In genomic region chr17:46552841-46553423, GRCm38 (mm10) we compare ENCODE assay signal across 8 mouse cellular contexts. TPM values are rescaled to one million over a fixed set of nuclear protein-coding genes. Genes with fewer than 3 reads are reported as not detected.
DNase-seq lines count a peak whose midpoint lies in the region; ATAC-seq and TF ChIP-seq lines count a peak whose summit lies in the region.

No protein-coding gene starts in this region.

- peak overlapping the region; percentile 95 for H3K4me2 ChIP-seq in forebrain, embryonic 14.5 days (ENCODE audit: low read length)
- H3K4me2 ChIP-seq in liver, embryonic 15.5 days, result peak overlapping the region; percentile 98
- peak overlapping the region; percentile 94 for H3K4me2 ChIP-seq in neural tube, embryonic 13.5 days

- H3K36me3 ChIP-seq in ES-Bruce4 (ENCODE audit: control insufficient read depth, insufficient read depth, low read length, poor library complexity, severe bottlenecking), result 0 out of 2 replicates have a peak, but pooled peaks cover 4% of the 10 kb centered on the region
- peaks cover 44% of the 10 kb centered on the region for H3K36me3 ChIP-seq in forebrain, embryonic 14.5 days (ENCODE audit: control insufficient read depth, insufficient read depth, low read length)
- H3K36me3 ChIP-seq in liver, embryonic 15.5 days (replicated peaks), result peaks cover 39% of the 10 kb centered on the region
- peaks cover 43% of the 10 kb centered on the region for H3K36me3 ChIP-seq in neural tube, embryonic 13.5 days

- DNase-seq in cerebellum, adult 11-12 months, result peak; percentile 91
- peak; percentile 98 for DNase-seq in forebrain, embryonic 14.5 days (ENCODE audit: low spot score)
- DNase-seq in heart, postnatal 10 days, result peak; percentile 96
- DNase-seq in kidney, postnatal 4 days, result peak; percentile 92 to 95
- peak; percentile 93 for DNase-seq in testis, postnatal 10 days (ENCODE audit: low spot score)

- intact Hi-C loops in heart, postnatal 10 days (cut with DNase I), result loop anchor here (10.0 kb wide), 1 partner anchor 152 kb away; the partner anchor contains the start of gene Ppp2r5d

- peaks cover 7% of the 10 kb centered on the region for H3K4me1 ChIP-seq in ES-Bruce4 (ENCODE audit: control insufficient read depth, insufficient read depth, low read length)
- H3K4me1 ChIP-seq in forebrain, embryonic 14.5 days (ENCODE audit: control insufficient read depth, insufficient read depth, low read length), result peaks cover 22% of the 10 kb centered on the region
- H3K4me1 ChIP-seq in liver, embryonic 15.5 days (replicated peaks), result peaks cover 48% of the 10 kb centered on the region
- H3K4me1 ChIP-seq in neural tube, embryonic 13.5 days (replicated peaks), result peaks cover 47% of the 10 kb centered on the region

- peak; percentile 12 for TF ChIP-seq POLR2A in ES-Bruce4 (IDR thresholded peaks at IDR 0.05; ENCODE audit: insufficient read depth, low read length)

- no peak overlapping the region for H3K27ac ChIP-seq in ES-Bruce4 (ENCODE audit: insufficient read depth, low read length)
- H3K27ac ChIP-seq in forebrain, embryonic 14.5 days (ENCODE audit: low read depth, low read length), result peak overlapping the region; percentile 61
- H3K27ac ChIP-seq in liver, embryonic 15.5 days (replicated peaks), result peak overlapping the region; percentile 48; the same call in 1 of the 2 replicates
- H3K27ac ChIP-seq in neural tube, embryonic 13.5 days (replicated peaks), result peak overlapping the region; percentile 70

- no peak for TF ChIP-seq CTCF in ES-Bruce4 (IDR thresholded peaks at IDR 0.05; ENCODE audit: low read depth, low read length)

- TF ChIP-seq EP300 in ES-Bruce4 (IDR thresholded peaks at IDR 0.05; ENCODE audit: insufficient read depth, low read depth, low read length), result no peak

- under 1% methylated on average over 24 of the region's 24 CpGs for WGBS in forebrain, embryonic 14.5 days
- 28% methylated on average over 24 of the region's 24 CpGs for WGBS in liver, embryonic 15.5 days (ENCODE audit: insufficient replicate concordance)
- WGBS in neural tube, embryonic 13.5 days, result under 1% methylated on average over 24 of the region's 24 CpGs

- no peaks in the 10 kb centered on the region for H3K9me3 ChIP-seq in ES-Bruce4 (replicated peaks; ENCODE audit: control insufficient read depth, insufficient read depth, low read length, poor library complexity, severe bottlenecking)
- H3K9me3 ChIP-seq in forebrain, embryonic 14.5 days (replicated peaks; ENCODE audit: control insufficient read depth, low read length), result no peaks in the 10 kb centered on the region
- no peaks in the 10 kb centered on the region for H3K9me3 ChIP-seq in liver, embryonic 15.5 days (replicated peaks)
- H3K9me3 ChIP-seq in neural tube, embryonic 13.5 days, result no peaks in the 10 kb centered on the region

- no peak overlapping the region for H3K9ac ChIP-seq in ES-Bruce4 (ENCODE audit: low read depth, poor library complexity, severe bottlenecking)
- H3K9ac ChIP-seq in forebrain, embryonic 14.5 days (ENCODE audit: low read length), result peak overlapping the region; percentile 44
- H3K9ac ChIP-seq in liver, embryonic 15.5 days, result no peak overlapping the region; the same call in 1 of the 2 replicates
- peak overlapping the region; percentile 61 for H3K9ac ChIP-seq in neural tube, embryonic 13.5 days

- H3K4me3 ChIP-seq in ES-Bruce4 (ENCODE audit: low read depth, low read length), result peak overlapping the region; percentile 46
- peak overlapping the region; percentile 29 for H3K4me3 ChIP-seq in forebrain, embryonic 14.5 days (ENCODE audit: low read depth, low read length)
- peak overlapping the region; percentile 30 for H3K4me3 ChIP-seq in liver, embryonic 15.5 days (replicated peaks)
- H3K4me3 ChIP-seq in neural tube, embryonic 13.5 days, result peak overlapping the region; percentile 98

- H3K27me3 ChIP-seq in ES-Bruce4 (ENCODE audit: control insufficient read depth, insufficient read depth, low read length, poor library complexity, severe bottlenecking), result no peaks in the 10 kb centered on the region
- no peaks in the 10 kb centered on the region for H3K27me3 ChIP-seq in forebrain, embryonic 14.5 days (replicated peaks; ENCODE audit: control insufficient read depth, insufficient read depth, low read length)
- H3K27me3 ChIP-seq in liver, embryonic 15.5 days, result peaks cover 1% of the 10 kb centered on the region; the same call in 1 of the 2 replicates
- H3K27me3 ChIP-seq in neural tube, embryonic 13.5 days, result peaks cover under 1% of the 10 kb centered on the region; the same call in 1 of the 2 replicates

- ATAC-seq in forebrain, embryonic 14.5 days, result peak; percentile 74
- ATAC-seq in liver, embryonic 15.5 days (ENCODE audit: insufficient read depth), result no peak
- ATAC-seq in neural tube, embryonic 13.5 days (ENCODE audit: low read depth), result peak; percentile 68

RNA-seq across cellular contexts. Expression of gene Srf, which starts 3.0 kb away (rescaled TPM):
- 40.5 and 42.0 TPM in 2 replicates for polyA plus RNA-seq in ES-Bruce4 (2011; ENCODE audit: insufficient read depth, insufficient read length, low read depth, missing spikeins)
- polyA plus RNA-seq in forebrain, embryonic 14.5 days (2014; fragmentation: Nextera tagmentation; extraction: Ambion mirVana), result 4.6 and 4.7 TPM in 2 replicates
- 100 to 1,000 TPM; 129 to 134 TPM for total RNA-seq in heart, postnatal 10 days (2021)
- polyA plus RNA-seq in liver, embryonic 15.5 days (2015; fragmentation: Nextera tagmentation; extraction: Ambion mirVana), result 2.2 and 3.1 TPM in 2 replicates
- 4.7 and 5.4 TPM in 2 replicates for polyA plus RNA-seq in neural tube, embryonic 13.5 days (2015; fragmentation: Nextera tagmentation; extraction: Ambion mirVana)

RNA-seq across cellular contexts. Expression of gene Cul9, which starts 6.7 kb away (rescaled TPM):
- polyA plus RNA-seq in ES-Bruce4 (2011; ENCODE audit: insufficient read depth, insufficient read length, low read depth, missing spikeins), result 4.4 and 6.2 TPM in 2 replicates
- 7.6 and 10.8 TPM in 2 replicates for polyA plus RNA-seq in forebrain, embryonic 14.5 days (2014; fragmentation: Nextera tagmentation; extraction: Ambion mirVana)
- total RNA-seq in heart, postnatal 10 days (2021), result 10 to 100 TPM; 13.8 to 18.8 TPM
- polyA plus RNA-seq in liver, embryonic 15.5 days (2015; fragmentation: Nextera tagmentation; extraction: Ambion mirVana), result 0.50 and 0.51 TPM in 2 replicates
- 16.4 and 17.0 TPM in 2 replicates for polyA plus RNA-seq in neural tube, embryonic 13.5 days (2015; fragmentation: Nextera tagmentation; extraction: Ambion mirVana)

RNA-seq across cellular contexts. Expression of gene Dnph1, which starts 56.4 kb away (rescaled TPM):
- polyA plus RNA-seq in ES-Bruce4 (2011; ENCODE audit: insufficient read depth, insufficient read length, low read depth, missing spikeins), result 21.8 and 24.1 TPM in 2 replicates
- polyA plus RNA-seq in forebrain, embryonic 14.5 days (2014; fragmentation: Nextera tagmentation; extraction: Ambion mirVana), result 33.0 and 41.6 TPM in 2 replicates
- total RNA-seq in heart, postnatal 10 days (2021), result 1 to 10 TPM; 3.7 to 4.0 TPM
- polyA plus RNA-seq in liver, embryonic 15.5 days (2015; fragmentation: Nextera tagmentation; extraction: Ambion mirVana), result 17.5 and 17.7 TPM in 2 replicates
- 19.0 and 19.2 TPM in 2 replicates for polyA plus RNA-seq in neural tube, embryonic 13.5 days (2015; fragmentation: Nextera tagmentation; extraction: Ambion mirVana)

Comparison
In these comparisons a context has a peak if more than half of its experiments do, and no peak if none do; other contexts are left out.
1. H3K4me3 ChIP-seq: peak in every context shown above with its lines; median percentile 98 in neural tube, embryonic 13.5 days; 46 in ES-Bruce4; 30 in liver, embryonic 15.5 days; 29 in forebrain, embryonic 14.5 days.
2. H3K9ac ChIP-seq: peak in forebrain, embryonic 14.5 days (single experiment) and neural tube, embryonic 13.5 days (single experiment); none in ES-Bruce4 (single experiment) and liver, embryonic 15.5 days (single experiment).
3. Peak in every context shown above with its lines, with median percentiles within 50 percentile points of each other: DNase-seq and H3K4me2 ChIP-seq.